Mouse (Mus musculus): ENCODE measurements around the gene Aptx. TPM values are rescaled to one million over a fixed set of nuclear protein-coding genes. Genes with fewer than 3 reads are reported as not detected.

The Aptx gene
- polyA plus RNA-seq, 1 experiment from 2014 or later: 28.5 TPM

MicroRNA genes within 50 kb of the gene (microRNA counts, 519-probe panel; counts per million panel counts)
- 104 counts per million, percentile 35 among the panel's probes with 10 or more counts for microRNA mmu-miR-207

Small RNA genes within 50 kb of the gene (microRNA-seq; reads per million reads assigned to microRNA genes)
- gene Mir207: not detected

Other genes with a start within 250 kb of the Aptx start
- 0.19 and 0.32 TPM in 2 replicates for gene Tmem215, start 231.0 kb downstream of the Aptx start, polyA plus RNA-seq (2015; fragmentation: Nextera tagmentation; extraction: Ambion mirVana)
- gene Dnaja1, start 19.0 kb upstream of the Aptx start, polyA plus RNA-seq (2015; fragmentation: Nextera tagmentation; extraction: Ambion mirVana): 469 and 481 TPM in 2 replicates
- 170 and 176 TPM in 2 replicates for gene Smu1, start 54.7 kb upstream of the Aptx start, polyA plus RNA-seq (2015; fragmentation: Nextera tagmentation; extraction: Ambion mirVana)
- gene B4galt1, start 150.8 kb upstream of the Aptx start, polyA plus RNA-seq (2015; fragmentation: Nextera tagmentation; extraction: Ambion mirVana): 47.5 and 48.0 TPM in 2 replicates
- gene Spink4, start 216.9 kb upstream of the Aptx start, polyA plus RNA-seq (2015; fragmentation: Nextera tagmentation; extraction: Ambion mirVana): not detected in 2 replicates
- 210 and 215 TPM in 2 replicates for gene Bag1, start 245.1 kb upstream of the Aptx start, polyA plus RNA-seq (2015; fragmentation: Nextera tagmentation; extraction: Ambion mirVana)
- 120 and 123 TPM in 2 replicates for gene Chmp5, start 245.2 kb upstream of the Aptx start, polyA plus RNA-seq (2015; fragmentation: Nextera tagmentation; extraction: Ambion mirVana)